Mouse (Mus musculus) brain, embryonic 14.5 days (tissue): ENCODE results near the gene Gsta4. TPM values are rescaled to one million over a fixed set of nuclear protein-coding genes. Genes with fewer than 3 reads are reported as not detected.
A peak's percentile ranks its signal among the peaks of the same experiment; 100 is the strongest.
"Not testable (repeated sequence)": the region's sequence is repeated elsewhere in the genome, so short reads cannot be mapped to it uniquely, and the experiment has no call there.

Source experiments
- DNase-seq: peaks from one replicate; pipeline ENCODE4 v3.0.0-alpha.2; 2011; ENCODE audit warnings: low read depth
- CTCF ChIP-seq: fragments of 200-500 bp; IDR thresholded peaks from 2 replicates; pipeline ENCODE4 v1.5.1; 2012; ENCODE audit warnings: inconsistent platforms, mild to moderate bottlenecking, moderate library complexity, borderline replicate concordance; ENCODE audit not compliant: insufficient read depth, insufficient read length; ENCODE audit errors: extremely low read depth
- POLR2A ChIP-seq: fragments of 200-500 bp; IDR thresholded peaks from 2 replicates; pipeline ENCODE4 v1.6.1; 2012; ENCODE audit warnings: mild to moderate bottlenecking, inconsistent platforms, borderline replicate concordance; ENCODE audit not compliant: poor library complexity, insufficient read depth, insufficient read length, severe bottlenecking; ENCODE audit errors: extremely low read depth
- polyA plus RNA-seq: library from polyadenylated mRNA; depleted of rRNA; stranded (reverse); fragments of >200 nt; gene quantifications from 2 replicates; pipeline ENCODE4 v1.2.3, GENCODE M21; 2012; rRNA removed

Gene Gsta4
- 10.6 and 14.7 TPM in 2 replicates for polyA plus RNA-seq

GRCm38 (mm10) chr9:78182474-78182873, at the start of gene Gsta4:
Gsta4 (plus strand) TSS chr9:78182774.
- DNase-seq: not testable (repeated sequence)

- DNase-seq: no peak
- TF ChIP-seq CTCF (no peak), POLR2A (no peak)
Observed at GRCm38 (mm10) chr9:78135658-78136057, 46.9 kb upstream of the Gsta4 start.

GRCm38 (mm10) chr9:78138044-78138676, 44.4 kb upstream of the Gsta4 start:
- no peak for TF ChIP-seq POLR2A
- TF ChIP-seq CTCF: no peak

GRCm38 (mm10) chr9:78139463-78139862, 43.1 kb upstream of the Gsta4 start:
- DNase-seq: no peak
- no peak for TF ChIP-seq CTCF
- no peak for TF ChIP-seq POLR2A

More at GRCm38 (mm10) chr9:78138044-78138676, 44.4 kb upstream of the Gsta4 start:
- DNase-seq: no peak

- DNase-seq: peak; percentile 30
- TF ChIP-seq CTCF: no peak
- TF ChIP-seq POLR2A: no peak
Observed at GRCm38 (mm10) chr9:78146099-78146498, 36.5 kb upstream of the Gsta4 start.

GRCm38 (mm10) chr9:78146627-78147026, 35.9 kb upstream of the Gsta4 start:
- no peak for TF ChIP-seq POLR2A
- no peak for TF ChIP-seq CTCF
- DNase-seq: peak; percentile 53

GRCm38 (mm10) chr9:78148149-78148548, 34.4 kb upstream of the Gsta4 start:
- no peak for DNase-seq
- TF ChIP-seq CTCF (no peak), POLR2A (no peak)

GRCm38 (mm10) chr9:78149770-78150169, 32.8 kb upstream of the Gsta4 start:
- not testable (repeated sequence) for DNase-seq

GRCm38 (mm10) chr9:78154211-78154977, 28.2 kb upstream of the Gsta4 start:
- no peak for TF ChIP-seq CTCF
- TF ChIP-seq POLR2A: no peak
- no peak for DNase-seq

GRCm38 (mm10) chr9:78157221-78157620, 25.4 kb upstream of the Gsta4 start:
- DNase-seq: no peak
- TF ChIP-seq POLR2A: no peak
- TF ChIP-seq CTCF: no peak

- TF ChIP-seq CTCF (no peak), POLR2A (no peak)
- DNase-seq: no peak
Observed at GRCm38 (mm10) chr9:78163291-78163690, 19.3 kb upstream of the Gsta4 start.

GRCm38 (mm10) chr9:78164741-78165140, 17.8 kb upstream of the Gsta4 start:
- DNase-seq: no peak
- TF ChIP-seq POLR2A (no peak), CTCF (no peak)
